Mouse (Mus musculus): ENCODE data around the gene Fpgs. TPM values are rescaled to one million over a fixed set of nuclear protein-coding genes. Genes with fewer than 3 reads are reported as not detected.

Fpgs gene
- polyA plus RNA-seq (2017; shearing (Covaris generic)) = 1 to 10 TPM; 3.8 to 6.2 TPM

GRCm38 (mm10) chr2:32704021-32704421 lies at the start of gene Fpgs:
Gene Fpgs (minus strand): TSS chr2:32704145.
- ATAC-seq = no peak

DNA sequence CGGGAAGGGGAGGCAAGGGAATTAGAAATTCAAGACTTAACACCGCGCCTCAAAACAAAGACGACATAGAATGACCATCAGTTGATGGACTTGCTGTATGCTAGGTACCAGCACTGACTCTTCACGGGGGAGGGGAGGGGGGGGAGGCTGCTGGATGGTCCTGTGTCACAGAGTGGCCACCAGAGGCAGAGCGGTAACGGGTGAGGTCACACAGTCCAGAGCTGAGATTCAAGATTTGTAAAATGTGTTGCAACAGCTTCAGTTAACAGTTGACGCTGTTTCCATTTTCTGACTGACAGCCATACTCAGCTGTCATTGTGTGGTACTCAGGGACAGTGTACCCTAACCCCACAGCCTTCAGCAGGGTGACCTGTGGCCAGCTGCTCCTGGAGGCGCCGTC lies 48.2 kb upstream of the Fpgs start:
- no peak for ATAC-seq

GRCm38 (mm10) chr2:32751665-32752033 lies 47.7 kb upstream of the Fpgs start:
- no peak for ATAC-seq

- ATAC-seq = no peak
Measured at GRCm38 (mm10) chr2:32750887-32751664, 47.1 kb upstream of the Fpgs start.

GRCm38 (mm10) chr2:32750199-32750598 lies 46.3 kb upstream of the Fpgs start:
- ATAC-seq = no peak

GRCm38 (mm10) chr2:32749082-32749481 lies 45.1 kb upstream of the Fpgs start:
- no peak for ATAC-seq

DNA sequence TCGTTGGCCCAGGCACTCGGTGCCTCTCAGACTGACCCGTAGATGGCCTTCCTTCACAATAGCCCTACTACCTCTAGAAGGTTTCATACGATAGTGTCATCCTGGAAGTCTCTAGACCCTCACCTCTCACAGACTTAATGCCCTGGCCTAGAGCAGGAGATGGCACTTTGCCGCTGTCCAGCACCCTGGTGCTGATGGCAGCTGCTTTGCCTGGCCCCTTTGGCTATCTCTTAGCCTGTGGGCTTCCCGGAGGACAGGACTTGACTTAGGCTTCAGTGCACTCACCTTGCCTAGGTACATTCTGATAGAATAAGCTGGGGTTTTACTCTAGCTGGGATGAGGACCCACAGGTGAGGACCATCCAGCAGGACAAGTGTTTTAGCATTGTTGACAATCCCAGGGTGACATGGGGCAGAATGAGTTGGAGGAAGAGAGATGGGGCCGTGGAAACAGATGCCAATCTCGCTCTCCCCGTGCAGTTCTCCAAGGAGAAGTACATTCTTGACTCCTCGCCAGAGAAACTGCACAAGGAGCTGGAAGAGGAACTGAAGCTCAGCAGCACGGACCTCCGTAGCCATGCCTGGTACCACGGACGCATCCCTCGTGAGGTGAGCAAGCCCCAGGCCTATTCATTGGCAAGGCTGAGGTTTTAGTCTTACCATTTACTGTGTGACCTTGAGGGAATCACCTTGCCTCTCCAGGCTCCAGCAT lies 40.5 kb upstream of the Fpgs start:
- no peak for ATAC-seq

DNA sequence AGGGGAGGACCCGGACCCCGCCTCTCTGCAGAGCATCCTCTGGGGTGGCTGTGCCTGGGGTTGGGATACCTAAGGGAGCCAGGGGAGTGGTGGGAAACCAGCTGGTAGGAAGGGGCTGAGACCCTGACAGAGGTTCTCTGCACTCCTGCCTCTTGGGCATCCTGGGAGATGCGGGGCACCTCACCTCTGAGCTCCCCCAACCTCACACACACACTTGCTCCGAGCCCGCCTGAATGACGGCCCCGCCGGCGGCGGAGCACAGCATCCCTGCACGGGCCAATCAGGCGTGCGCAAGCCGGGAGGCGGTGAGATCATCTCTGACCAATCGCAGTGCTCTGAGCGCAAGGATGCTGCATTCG lies 38.2 kb upstream of the Fpgs start:
- ATAC-seq = no peak

- no peak for ATAC-seq
Measured at GRCm38 (mm10) chr2:32741273-32742172, 37.6 kb upstream of the Fpgs start.

DNA sequence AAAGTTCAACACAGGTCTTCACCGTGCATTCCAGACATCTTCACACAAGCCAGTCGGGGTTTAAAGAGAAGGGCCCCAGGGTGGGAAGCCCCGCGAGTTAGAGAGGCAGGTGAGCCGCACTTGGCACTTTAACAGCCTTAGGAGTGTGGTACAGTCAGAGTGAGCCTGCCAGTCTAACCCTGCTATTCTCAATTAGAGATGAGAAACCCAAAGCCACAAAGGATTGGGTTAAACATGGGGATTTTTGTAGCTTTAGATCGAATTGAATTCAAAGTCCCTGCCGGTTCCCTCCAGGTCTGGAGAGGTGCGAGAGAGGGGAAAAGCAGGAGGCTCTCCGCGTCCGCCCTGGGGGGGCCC lies 36.9 kb upstream of the Fpgs start, which contains the start of gene 6330409D20Rik:
TSS of gene 6330409D20Rik (minus strand) at position 101 of the 357 bp plus-strand sequence.
- no peak for ATAC-seq

GRCm38 (mm10) chr2:32739311-32739710 lies 35.4 kb upstream of the Fpgs start:
- no peak for ATAC-seq

DNA sequence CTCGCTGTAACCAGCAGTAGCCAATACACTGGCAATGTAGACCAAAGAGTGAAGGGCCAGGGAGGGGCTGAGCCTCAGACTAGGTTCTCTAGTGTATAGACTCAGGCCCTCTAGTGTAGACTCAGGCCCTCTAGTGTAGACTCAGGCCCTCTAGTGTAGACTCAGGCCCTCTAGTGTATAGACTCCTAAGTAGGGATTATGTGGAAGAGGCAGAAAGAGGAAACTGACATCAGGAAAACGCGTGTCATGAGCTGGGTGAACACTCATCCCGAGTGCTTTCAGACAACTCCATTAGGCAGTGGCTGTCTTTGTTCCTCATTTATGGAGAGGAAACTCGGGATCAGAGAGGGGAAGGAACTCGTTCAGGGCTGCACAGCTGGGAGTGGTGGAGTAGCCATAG lies 33.1 kb upstream of the Fpgs start:
- no peak for ATAC-seq

- ATAC-seq = no peak
Measured at GRCm38 (mm10) chr2:32736306-32736829, 32.4 kb upstream of the Fpgs start.

DNA sequence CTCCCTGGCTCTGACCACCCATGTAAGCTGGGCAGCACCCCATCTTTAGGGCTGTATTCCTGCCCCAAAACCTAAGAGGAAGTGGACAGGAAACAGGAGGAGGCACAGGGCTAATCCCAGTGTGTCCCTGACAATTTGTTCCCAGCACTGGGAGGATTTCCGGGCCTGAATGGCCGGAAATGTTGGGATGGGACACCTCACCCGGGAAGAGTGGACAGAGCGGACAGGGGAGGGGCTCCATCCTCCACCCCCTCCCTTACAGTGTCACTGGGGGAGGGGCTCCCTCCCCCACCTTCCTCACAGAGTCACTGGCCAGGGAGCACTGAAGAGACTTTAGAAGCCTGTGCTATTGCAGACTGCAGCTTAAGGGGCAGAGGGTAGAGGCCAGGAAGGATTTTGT lies 31.0 kb upstream of the Fpgs start:
- ATAC-seq = no peak

DNA sequence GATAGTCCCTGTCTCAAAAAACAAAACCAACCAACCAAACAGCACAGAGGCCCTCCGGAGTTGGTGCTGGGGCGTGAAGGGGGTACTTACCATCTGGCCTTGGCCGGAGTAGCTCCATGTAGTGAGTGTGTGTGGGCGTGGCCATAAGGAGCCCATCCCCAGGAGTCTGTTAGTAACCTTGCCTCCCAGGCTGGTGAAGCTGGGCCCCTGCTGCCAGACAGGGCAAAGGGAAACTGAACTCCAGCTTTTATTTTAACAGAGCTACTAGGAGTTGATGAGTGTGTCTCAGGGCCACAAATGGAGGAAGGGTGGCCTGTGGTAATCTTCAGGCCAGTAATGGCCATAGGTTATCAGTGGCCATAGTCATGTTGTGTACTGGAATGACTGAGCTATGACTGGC lies 30.5 kb upstream of the Fpgs start:
- no peak for ATAC-seq

GRCm38 (mm10) chr2:32732695-32733094 lies 28.8 kb upstream of the Fpgs start:
- ATAC-seq = no peak

DNA sequence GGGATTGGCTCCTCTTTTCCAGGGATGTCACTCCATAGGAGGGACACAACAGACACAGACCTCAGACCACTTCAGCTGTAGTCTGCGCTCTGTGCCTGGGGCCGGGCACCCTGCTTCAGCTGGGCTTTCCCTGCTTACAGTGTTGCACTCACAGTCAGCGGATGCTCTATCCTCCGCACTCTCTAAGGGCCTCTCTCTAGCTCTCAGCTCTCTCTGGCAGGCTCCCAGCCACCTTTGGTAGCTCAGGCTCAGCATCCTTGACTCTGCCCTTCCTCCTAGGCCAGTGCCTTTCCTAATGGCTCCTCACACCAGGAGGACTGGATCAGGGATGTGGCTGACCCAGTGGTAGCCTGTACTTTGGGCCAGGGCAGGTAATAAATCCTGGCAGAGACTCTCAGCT lies 28.0 kb upstream of the Fpgs start:
- no peak for ATAC-seq

- no peak for ATAC-seq
Measured at GRCm38 (mm10) chr2:32730854-32731253, 26.9 kb upstream of the Fpgs start.

GRCm38 (mm10) chr2:32729547-32729946 lies 25.6 kb upstream of the Fpgs start:
- ATAC-seq = no peak

DNA sequence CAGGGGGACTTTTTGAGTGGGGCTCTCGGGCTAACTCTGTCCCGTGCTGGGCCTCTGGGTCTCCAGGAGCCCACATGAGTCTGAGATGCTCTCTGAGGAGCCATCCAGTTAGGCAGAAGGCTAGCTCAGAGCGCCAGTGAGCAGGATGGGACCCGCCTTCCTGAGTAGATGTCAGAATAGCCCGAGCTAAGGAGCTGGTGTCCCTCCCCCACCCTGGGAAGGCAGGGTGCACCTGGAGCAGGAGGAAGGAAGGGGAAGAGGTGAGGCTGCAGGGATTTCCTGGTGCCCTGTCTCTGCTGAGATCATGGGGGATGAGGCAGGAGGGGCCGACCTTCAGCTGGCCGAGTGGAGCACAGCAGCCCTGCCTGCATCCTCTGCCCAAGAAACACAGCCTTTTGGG lies 24.5 kb upstream of the Fpgs start:
- ATAC-seq = no peak

DNA sequence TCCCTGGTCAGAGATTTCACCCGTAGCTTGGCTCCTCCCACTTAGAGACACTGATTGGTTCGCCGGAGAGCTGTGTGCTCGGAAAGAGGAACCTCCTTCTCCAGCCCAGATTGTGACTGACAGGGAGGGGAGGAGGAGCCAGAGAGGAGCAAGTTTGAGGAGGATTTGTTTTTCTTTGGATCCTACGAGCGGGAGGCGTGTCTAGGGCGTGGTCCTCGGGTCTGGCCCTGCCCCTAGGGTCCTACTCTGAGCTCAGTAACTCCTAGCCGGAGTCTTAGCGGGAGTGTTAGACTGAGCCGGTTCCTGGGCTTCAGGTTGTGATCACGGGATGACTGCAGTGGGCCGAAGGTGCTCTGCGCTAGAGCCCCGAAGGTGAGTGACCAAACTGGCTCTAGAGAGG lies 23.5 kb upstream of the Fpgs start:
- ATAC-seq = no peak

- peak; percentile 74 for ATAC-seq
Measured at GRCm38 (mm10) chr2:32724832-32725790, 21.2 kb upstream of the Fpgs start.

Data from activated CD4-positive, CD25-positive, alpha-beta regulatory T cell, adult 4 months (primary cell).